Mouse (Mus musculus) duodenum, adult 2 months (tissue): ENCODE data around the gene Cd86. TPM values are rescaled to one million over a fixed set of nuclear protein-coding genes. Genes with fewer than 3 reads are reported as not detected.

Source experiments
- polyA plus RNA-seq: library from polyadenylated mRNA; depleted of rRNA; stranded (reverse); fragments of >200 nt; gene quantifications from 2 replicates; pipeline ENCODE4 v1.2.3, GENCODE M21; 2012; ENCODE audit warnings: low replicate concordance; rRNA removed

The Cd86 gene
- polyA plus RNA-seq, result 0.20 and 0.49 TPM in 2 replicates

DNA sequence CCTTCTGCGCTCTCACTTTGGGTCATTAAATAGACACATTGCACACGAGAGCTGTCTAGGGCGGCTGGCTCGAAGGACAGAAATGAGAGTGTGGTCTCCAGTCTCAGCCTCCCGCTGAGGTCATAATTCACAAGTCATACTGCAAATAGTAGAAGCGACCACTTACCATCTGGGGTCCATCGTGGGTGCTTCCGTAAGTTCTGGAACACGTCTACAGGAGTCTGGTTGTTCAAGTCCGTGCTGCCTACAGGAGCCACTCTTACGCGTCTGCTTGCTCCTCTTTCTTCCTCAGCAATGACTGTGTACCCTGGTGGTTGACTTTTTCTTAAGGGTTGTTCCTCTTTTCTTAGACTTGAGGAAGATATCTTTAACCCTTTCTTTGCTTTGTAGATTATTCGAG, at the start of gene Cd86:
Gene Cd86 (minus strand): TSS at position 300 of the 400 bp plus-strand sequence.

DNA sequence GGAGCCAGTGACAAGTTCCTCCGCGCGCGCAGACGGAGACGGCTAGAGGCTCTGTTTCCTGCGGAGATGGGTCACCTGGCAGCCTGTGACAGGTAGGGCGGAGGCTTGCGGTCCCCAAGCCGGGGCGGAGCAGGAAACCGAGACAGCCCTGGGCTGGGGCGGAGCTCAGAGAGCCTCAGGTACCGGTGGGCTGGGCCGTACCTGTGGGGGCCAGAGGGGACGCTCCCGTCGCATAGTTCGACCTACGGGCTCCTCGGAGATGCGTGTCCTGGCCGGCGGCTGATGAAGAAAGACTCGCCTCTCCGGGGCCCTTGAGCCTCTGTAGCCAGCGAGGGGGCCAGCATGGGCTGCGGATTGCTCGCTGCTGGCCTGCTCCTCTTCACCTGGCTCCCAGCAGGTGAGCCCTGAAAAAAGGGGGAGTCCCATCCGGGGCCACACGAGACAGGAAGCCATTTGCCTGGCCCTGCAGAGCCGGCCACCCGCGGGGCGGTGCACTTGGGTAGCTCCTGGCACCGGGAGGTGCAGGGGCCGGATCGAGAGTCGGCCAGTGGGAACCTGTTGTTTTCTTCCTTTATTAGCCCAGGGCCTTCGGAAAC, 28.0 kb upstream of the Cd86 start, which contains the start of gene Ildr1:
Gene Ildr1 (plus strand): TSS at position 161 of the 596 bp plus-strand sequence.

DNA sequence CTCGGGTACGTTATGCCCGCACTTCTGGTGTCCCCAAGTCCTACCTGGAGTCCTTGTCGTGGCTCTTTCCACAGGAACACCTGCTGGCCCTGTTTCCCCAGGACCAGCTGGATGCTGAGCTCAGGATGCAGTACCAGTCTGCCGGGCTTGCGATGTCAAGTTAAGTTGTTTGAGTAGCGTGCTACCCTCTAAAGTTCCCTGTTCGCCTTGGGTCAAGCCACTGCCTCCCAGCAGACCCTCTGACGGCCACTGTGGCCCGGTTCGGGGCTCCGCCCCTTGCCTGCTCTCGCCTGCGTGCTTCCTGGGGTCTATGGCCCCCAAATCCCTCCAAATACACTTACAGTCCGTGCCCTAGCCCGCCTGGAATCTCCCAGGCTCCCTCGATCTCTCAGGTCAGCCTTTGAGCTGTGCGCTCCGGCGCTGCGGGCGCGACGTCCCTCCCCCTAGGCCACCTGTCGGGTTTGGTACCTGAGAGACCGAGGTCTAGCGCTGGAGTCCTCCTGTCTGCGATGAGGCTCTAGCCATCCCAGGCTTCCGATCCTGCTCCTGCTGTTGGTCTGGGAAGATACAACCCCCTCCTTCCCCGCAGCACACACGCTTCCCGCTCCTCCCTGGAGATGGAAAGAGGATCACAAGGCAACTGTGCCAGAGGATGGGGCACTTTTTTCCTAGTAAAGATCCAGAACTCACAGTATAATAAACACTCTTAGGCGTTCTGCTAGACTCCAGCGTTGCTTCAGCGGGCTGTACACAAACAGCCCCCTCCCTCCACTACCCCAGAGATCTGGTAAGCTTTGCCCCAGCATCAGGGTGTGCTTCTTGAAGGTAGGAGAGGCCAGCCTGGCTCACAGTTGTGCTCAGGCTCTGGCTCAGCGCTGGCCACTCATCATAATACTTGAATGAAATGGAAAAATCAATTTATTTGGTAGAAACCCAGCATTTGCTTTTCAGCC, 104.2 kb downstream of the Cd86 start, which contains the start of gene Casr:
Gene Casr (minus strand): TSS at position 756 of the 953 bp plus-strand sequence.

Other genes starting within 250 kb of the Cd86 start
- not detected in 2 replicates for gene Stfa3, start 210.7 kb downstream of the Cd86 start, polyA plus RNA-seq
- 0.12 TPM in 1 of 2 replicates, not detected in the other for gene Casr, start 103.9 kb downstream of the Cd86 start, polyA plus RNA-seq
- 1.4 and 4.8 TPM in 2 replicates for gene Ildr1, start 27.9 kb upstream of the Cd86 start, polyA plus RNA-seq
- 0.34 and 0.41 TPM in 2 replicates for gene Slc15a2, start 118.9 kb upstream of the Cd86 start, polyA plus RNA-seq
- 0.09 and 0.40 TPM in 2 replicates for gene Iqcb1, start 162.3 kb upstream of the Cd86 start, polyA plus RNA-seq
- 0.63 and 0.88 TPM in 2 replicates for gene Eaf2, start 208.9 kb upstream of the Cd86 start, polyA plus RNA-seq
- 31.9 and 35.1 TPM in 2 replicates for gene Golgb1, start 209.1 kb upstream of the Cd86 start, polyA plus RNA-seq